Mouse (Mus musculus): ENCODE data around the gene Rars.

Gene Rars

DNA sequence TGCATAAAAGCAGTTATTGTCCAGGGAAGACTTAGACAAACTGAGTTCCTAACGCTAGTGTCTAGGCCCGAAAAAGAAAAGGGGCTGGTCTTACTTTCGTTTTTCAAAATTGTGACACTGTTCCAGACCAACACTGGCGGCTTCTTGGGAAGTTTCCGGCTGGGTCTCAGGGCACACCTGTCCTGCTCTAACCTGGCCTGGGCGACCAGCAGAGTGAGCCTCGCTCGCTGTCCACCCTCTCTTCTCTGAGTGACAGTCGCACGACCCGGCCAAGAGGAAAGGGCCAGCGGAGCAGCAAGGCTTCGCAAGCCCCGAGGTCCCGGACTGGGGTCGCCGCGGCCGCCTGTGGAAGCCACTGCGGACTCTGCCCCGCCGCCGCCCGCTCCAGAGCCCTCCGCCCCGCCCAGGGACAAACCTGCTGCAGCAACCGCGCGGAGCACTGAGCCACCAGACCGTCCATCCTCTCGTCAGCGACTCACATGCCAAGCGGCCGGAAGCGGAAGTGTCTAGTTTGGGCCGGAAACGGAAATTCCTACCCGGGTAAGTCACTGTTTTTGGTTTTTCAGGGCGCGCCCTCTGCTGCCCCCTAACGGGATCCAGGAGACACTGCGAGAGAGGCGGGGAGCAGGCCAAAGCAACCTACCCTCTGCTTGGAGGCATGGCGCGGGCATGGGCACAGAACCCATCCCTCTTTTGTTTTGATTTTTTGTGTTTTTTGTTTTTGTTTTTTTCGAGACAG, at the start of gene Rars:
Gene Rars, minus strand, starts transcription at position 485 of the 739 bp plus-strand sequence.
- in situ Hi-C loops (cut with MboI, MseI): loop anchor here (5.0 to 25.0 kb wide), 5 partner anchors 37 to 1299 kb away; partner anchors contain the start of genes Pank3 (in 2 of the 2), Spdl1 (in 2 of the 2) and Fbll1 (in 1 of the 2)

DNA sequence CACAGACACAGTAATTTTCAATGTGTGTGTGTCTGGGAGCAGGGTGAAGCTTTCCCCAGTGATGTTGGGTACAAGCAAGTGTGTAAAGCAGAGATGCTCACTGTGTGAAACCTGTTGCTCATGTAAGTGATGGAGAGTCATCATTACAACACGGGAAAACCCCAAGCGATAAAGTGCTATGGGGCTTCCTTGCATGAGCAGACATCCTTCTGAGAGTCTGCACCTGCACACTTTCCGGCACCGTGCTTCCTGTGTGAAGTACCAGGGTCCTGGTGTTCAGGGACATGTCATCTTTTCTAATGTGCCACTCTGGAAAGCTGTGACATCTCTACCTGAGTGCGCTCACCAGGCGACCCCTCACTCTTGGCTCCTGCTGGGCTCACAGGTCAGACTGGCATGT, 48.5 kb upstream of the Rars start:
- in situ Hi-C loops (cut with MboI, MseI): no loop called here

- in situ Hi-C loops (cut with MboI, MseI): no loop called here
These were observed 44.2 kb upstream of the Rars start for GRCm38 (mm10) chr11:35878559-35878897.

GRCm38 (mm10) chr11:35877651-35878558, 43.6 kb upstream of the Rars start:
- in situ Hi-C loops (cut with MboI, MseI): no loop called here

GRCm38 (mm10) chr11:35873624-35874244, 39.4 kb upstream of the Rars start:
- in situ Hi-C loops (cut with MboI, MseI): no loop called here

DNA sequence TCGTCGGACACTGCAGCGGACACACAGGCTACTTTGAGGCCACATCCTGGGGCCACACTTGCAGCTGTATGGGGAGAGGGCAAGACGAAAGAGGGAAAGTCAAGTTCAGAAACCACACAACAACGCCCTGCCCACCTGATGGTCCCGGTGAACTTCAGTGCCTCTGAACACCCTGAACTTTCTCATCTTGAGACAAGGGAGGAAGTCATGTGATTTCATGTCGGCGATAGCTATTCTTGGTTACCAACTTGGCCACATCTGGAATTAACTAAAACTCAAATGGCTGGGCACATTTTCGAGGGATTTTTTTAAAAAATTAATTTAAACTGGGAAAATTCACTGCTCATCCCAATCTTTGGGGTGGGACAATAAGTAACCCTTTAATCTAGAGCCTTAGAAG, 36.7 kb upstream of the Rars start:
- in situ Hi-C loops (cut with MboI, MseI): no loop called here

GRCm38 (mm10) chr11:35866140-35866539, 31.8 kb upstream of the Rars start:
- in situ Hi-C loops (cut with MboI, MseI): no loop called here

DNA sequence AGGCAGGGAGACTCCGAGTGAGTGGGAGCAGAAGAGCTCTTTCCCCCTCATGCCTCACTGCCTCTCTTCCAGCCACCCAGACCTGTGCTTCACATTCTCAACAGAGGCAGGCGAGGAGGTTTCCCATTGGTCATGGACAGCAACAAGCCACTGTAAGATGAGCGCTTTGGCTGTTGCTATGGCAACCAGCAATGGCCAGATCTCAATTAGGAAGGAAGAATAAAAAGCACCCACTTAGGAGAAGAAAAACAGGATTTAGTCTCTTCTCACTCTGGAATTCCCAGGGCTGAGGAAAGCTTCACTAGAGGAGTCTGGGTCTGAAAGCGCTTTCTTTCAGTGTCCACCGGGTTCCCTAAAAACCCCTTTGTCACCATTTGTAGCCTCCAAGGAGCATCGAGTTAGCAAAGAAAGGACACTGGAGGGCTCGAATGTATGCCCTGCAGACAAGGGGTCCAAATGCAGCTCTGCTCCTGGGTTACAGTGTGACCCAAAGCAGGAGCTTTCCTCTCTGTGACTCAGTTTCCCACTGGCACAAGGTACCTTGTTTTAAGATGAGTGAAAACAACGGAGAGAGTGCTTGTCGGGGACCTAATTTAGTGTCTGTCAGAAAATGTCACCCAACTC, 30.8 kb upstream of the Rars start:
- in situ Hi-C loops (cut with MboI, MseI): no loop called here

DNA sequence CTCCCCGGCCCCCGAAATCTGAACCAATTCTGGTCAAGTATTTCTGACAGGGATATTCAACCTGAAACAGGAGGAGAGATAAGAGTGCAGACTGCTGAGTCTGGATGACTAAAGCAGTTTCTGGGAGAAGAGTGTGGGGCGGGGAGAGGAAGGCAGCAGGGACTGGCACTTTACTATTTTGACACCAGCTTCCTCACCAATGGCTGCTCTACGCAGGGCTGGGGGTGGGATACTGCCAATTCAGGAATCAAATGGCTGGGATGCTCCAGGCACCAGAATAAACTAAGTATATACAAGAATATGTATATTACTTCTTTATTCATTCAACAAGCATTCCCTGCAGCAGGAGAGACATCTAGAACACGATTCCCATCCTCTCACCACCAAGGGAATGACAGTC, 29.3 kb upstream of the Rars start:
- in situ Hi-C loops (cut with MboI, MseI): no loop called here

- in situ Hi-C loops (cut with MboI, MseI): loop anchor here in 1 of 2 experiments (10.0 kb wide), 1 partner anchor 163 kb away; no protein-coding TSS in a partner anchor
These were observed 23.2 kb upstream of the Rars start for GRCm38 (mm10) chr11:35857395-35858067.

- in situ Hi-C loops (cut with MboI, MseI): loop anchor here in 1 of 2 experiments (10.0 kb wide), 1 partner anchor 162 kb away; no protein-coding TSS in a partner anchor
These were observed 22.2 kb upstream of the Rars start for GRCm38 (mm10) chr11:35856359-35857040.

- in situ Hi-C loops (cut with MboI, MseI): loop anchor here in 1 of 2 experiments (10.0 kb wide), 1 partner anchor 161 kb away; no protein-coding TSS in a partner anchor
These were observed 21.3 kb upstream of the Rars start for GRCm38 (mm10) chr11:35855567-35855966.

DNA sequence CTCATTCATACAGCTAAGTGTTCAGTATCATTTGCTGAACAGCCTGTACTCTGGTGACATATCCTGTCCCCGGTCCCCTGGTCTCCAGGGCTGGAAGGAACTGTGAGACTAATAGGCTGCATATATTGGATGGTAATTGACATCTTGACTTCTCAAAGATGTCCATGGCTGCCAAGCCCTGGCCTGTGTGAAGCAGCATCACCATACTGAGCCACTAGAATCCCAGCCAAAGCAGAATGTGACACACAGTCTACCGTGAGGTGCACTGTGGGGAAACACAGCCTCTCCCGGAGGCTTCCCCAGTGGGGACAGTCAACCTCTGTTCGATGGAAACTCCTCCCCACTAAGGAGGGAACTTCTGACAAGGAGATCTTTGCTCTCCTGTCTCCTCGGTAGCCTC, 20.6 kb upstream of the Rars start:
- in situ Hi-C loops (cut with MboI, MseI): loop anchor here in 1 of 2 experiments (10.0 kb wide), 1 partner anchor 160 kb away; no protein-coding TSS in a partner anchor

- in situ Hi-C loops (cut with MboI, MseI): loop anchor here in 1 of 2 experiments (10.0 kb wide), 1 partner anchor 159 kb away; no protein-coding TSS in a partner anchor
These were observed 19.3 kb upstream of the Rars start for GRCm38 (mm10) chr11:35853651-35854050.

DNA sequence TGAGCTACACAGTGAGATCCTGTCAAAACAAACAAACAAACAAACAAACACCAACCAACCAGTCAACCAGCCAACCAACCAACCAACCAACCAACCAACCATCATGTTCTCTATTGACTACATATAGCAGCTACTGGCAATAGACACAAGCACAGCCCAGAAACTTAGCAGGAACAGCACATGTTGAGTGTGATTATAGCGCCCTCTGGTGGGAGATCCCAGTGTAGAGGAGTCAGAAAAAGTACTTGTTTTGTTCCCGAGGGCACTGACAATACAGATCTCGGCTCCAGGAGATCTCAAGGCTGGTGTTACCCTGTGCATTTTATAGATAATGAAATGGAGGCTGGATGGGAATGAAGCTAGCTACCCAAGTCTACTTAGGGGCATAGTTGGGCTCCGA, 18.4 kb upstream of the Rars start:
- in situ Hi-C loops (cut with MboI, MseI): loop anchor here in 1 of 2 experiments (10.0 kb wide), 1 partner anchor 158 kb away; no protein-coding TSS in a partner anchor

DNA sequence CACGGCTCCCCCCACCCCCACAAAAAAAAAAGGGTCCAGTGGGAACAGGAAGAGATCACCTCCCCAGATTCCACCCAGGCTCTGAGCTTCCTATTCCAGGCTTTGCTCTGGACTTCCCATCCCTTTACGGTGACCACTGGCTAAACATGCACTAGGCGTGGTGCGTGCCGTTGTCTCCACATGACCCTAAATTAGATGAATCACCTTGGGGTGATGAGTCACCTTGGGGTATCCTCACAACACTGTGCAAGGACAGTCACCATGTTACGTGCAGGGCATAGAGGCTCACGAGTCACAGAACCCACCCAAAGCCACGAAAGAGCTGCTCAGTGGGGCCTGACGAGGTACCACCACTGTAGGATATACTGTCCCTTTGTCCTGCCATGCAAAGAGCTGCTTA, 10.0 kb upstream of the Rars start:
- in situ Hi-C loops (cut with MboI, MseI): loop anchor here in 1 of 2 experiments (25.0 kb wide), 1 partner anchor 1007 kb away; the partner anchor contains the start of gene Spdl1

- in situ Hi-C loops (cut with MboI, MseI): loop anchor here in 1 of 2 experiments (25.0 kb wide), 1 partner anchor 1005 kb away; the partner anchor contains the start of gene Spdl1
These were observed 8.3 kb upstream of the Rars start for GRCm38 (mm10) chr11:35842560-35842959.

DNA sequence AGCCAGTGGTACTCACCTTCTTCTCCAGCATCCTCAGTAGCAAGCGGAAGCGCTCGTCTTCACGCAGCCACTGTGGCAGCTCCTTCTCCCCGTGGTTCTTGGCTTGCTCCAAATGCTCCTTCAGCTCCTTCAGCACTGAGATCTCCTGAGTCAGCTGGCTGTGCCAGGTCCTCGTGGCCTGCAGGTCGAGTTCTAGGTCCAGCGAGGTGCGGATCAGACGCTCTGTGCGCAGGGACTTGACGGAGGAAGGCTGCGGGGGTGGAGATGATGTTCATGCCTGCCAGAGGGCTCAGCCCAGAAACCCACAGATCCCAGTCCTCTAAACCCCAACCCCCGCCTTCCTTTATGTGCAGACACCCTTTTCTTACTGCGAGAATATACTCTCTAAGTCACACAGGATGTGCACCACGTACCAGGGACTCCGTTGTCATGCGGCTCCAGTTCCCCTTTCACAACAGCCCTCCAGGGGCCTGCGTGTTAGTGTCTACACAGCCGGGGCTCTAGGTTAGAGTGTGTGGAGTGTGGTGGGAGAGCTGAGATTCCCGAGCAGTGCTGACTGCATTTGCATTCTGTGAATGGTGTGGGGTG, 7.5 kb upstream of the Rars start:
- in situ Hi-C loops (cut with MboI, MseI): loop anchor here in 1 of 2 experiments (25.0 kb wide), 1 partner anchor 1005 kb away; the partner anchor contains the start of gene Spdl1

GRCm38 (mm10) chr11:35840806-35841205, 6.5 kb upstream of the Rars start:
- in situ Hi-C loops (cut with MboI, MseI): loop anchor here in 1 of 2 experiments (25.0 kb wide), 1 partner anchor 1004 kb away; the partner anchor contains the start of gene Spdl1
